Mouse (Mus musculus) heart, adult 2 months (tissue): ENCODE data around the gene Vmn1r130. TPM values are rescaled to one million over a fixed set of nuclear protein-coding genes. Genes with fewer than 3 reads are reported as not detected.
"Not testable (repeated sequence)": the region's sequence is repeated elsewhere in the genome, so short reads cannot be mapped to it uniquely, and the experiment has no call there.

ENCODE experiments used
- DNase-seq, 2 experiments: peaks; one replicate each; pipeline ENCODE4 v3.0.0; 2021
- H3K27ac ChIP-seq: fragments of 200-600 bp; 2 replicates; pipeline ENCODE4 v1.8.1; 2022
- H3K27me3 ChIP-seq: fragments of 200-500 bp; 2 replicates; pipeline ENCODE4 v1.6.1; 2012; ENCODE audit warnings: mild to moderate bottlenecking, low read length, inconsistent platforms, mixed read lengths; ENCODE audit not compliant: control insufficient read depth, insufficient read depth
- H3K36me3 ChIP-seq: fragments of 200-500 bp; 2 replicates; pipeline ENCODE4 v1.6.1; 2012; ENCODE audit warnings: low read length, inconsistent platforms; ENCODE audit not compliant: control insufficient read depth, insufficient read depth
- H3K4me1 ChIP-seq: fragments of 200-500 bp; 2 replicates; pipeline ENCODE4 v1.6.1; 2011; ENCODE audit warnings: low read length; ENCODE audit not compliant: control insufficient read depth, insufficient read depth
- H3K4me3 ChIP-seq: fragments of 200-600 bp; 2 replicates; pipeline ENCODE4 v1.8.1; 2022
- H3K79me2 ChIP-seq: fragments of 200-500 bp; replicated peaks from 2 replicates; pipeline ENCODE4 v1.6.1; 2012; ENCODE audit warnings: mild to moderate bottlenecking, inconsistent platforms, low read length, moderate library complexity, mixed read lengths; ENCODE audit not compliant: control insufficient read depth, insufficient read depth
- H3K9ac ChIP-seq: fragments of 200-500 bp; 2 replicates; pipeline ENCODE4 v1.6.1; 2012; ENCODE audit warnings: low read depth, mild to moderate bottlenecking, control low read depth, inconsistent platforms, low read length, mixed read lengths
- WGBS: fragments of 180-500 bp; shearing (Covaris S2); methylation state at CpG from one replicate; pipeline ENCODE4 v1.1.7; 2018; 5-methylcytosine and 5-hydroxymethylcytosine counted together
- intact Hi-C: fragments of 180-260 bp; cut with DNase I; formaldehyde crosslinking; loops from one replicate; pipeline ENCODE4 v1.15.1; 2025
- long read RNA-seq: library from polyadenylated mRNA; stranded (forward); transcript quantifications from one replicate; pipeline ENCODE4 v2.0.0, GENCODE M21; 2021
- polyA plus RNA-seq: library from polyadenylated mRNA; depleted of rRNA; stranded (reverse); fragments of >200 nt; gene quantifications from 2 replicates; pipeline ENCODE4 v1.2.3, GENCODE M21; 2012; rRNA removed
- total RNA-seq, 2 experiments: library from RNA; stranded (reverse); gene quantifications; 2 replicates each; pipeline ENCODE4 v1.2.3; 2021

Gene Vmn1r130
- total RNA-seq (not detected), polyA plus RNA-seq (not detected in 2 replicates)
- long read RNA-seq, result 0 reads

DNA sequence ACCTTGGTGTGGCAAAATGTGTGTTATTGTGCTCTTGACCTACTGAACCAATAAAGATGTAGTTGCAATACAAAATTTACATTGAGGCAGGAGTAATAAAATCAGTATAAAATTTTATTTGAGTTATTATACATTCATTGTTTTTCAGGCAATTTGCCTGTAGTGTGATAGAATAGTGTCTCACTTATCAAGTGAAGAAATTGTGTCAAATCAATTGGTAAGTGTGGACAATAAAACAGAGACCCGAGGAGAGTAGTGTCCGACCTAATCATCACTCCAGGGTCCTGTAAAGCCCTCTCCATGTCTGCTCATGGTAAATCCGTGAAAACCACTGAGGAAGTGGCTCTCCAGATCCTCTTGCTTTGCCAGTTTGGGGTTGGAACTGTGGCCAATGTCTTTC, at the start of gene Vmn1r130:
TSS of gene Vmn1r130 (plus strand) at position 301 of the 400 bp plus-strand sequence.
- DNase-seq, H3K27me3 ChIP-seq, H3K27ac ChIP-seq, H3K4me1 ChIP-seq, H3K4me3 ChIP-seq, H3K36me3 ChIP-seq, H3K79me2 ChIP-seq, H3K9ac ChIP-seq, intact Hi-C loops: not testable (repeated sequence)
- WGBS, result no CpG with 5 or more reads among the region's 3 CpGs

- H3K36me3 ChIP-seq, H3K79me2 ChIP-seq, H3K9ac ChIP-seq, DNase-seq, H3K27ac ChIP-seq, H3K4me1 ChIP-seq, H3K27me3 ChIP-seq, intact Hi-C loops, H3K4me3 ChIP-seq: not testable (repeated sequence)
- WGBS, result no CpG with 5 or more reads among the region's 2 CpGs
These were observed 34.4 kb downstream of the Vmn1r130 start, which contains the start of gene Vmn1r131 for GRCm38 (mm10) chr7:21545990-21546389. Gene Vmn1r131 (minus strand): TSS chr7:21546090.

Other genes starting within 250 kb of the Vmn1r130 start
- not detected for gene Vmn1r125, start 239.6 kb upstream of the Vmn1r130 start, total RNA-seq
- not detected in 2 replicates for gene Vmn1r125, start 239.6 kb upstream of the Vmn1r130 start, polyA plus RNA-seq
- gene Vmn1r126, start 210.3 kb upstream of the Vmn1r130 start, total RNA-seq, result not detected
- gene Vmn1r126, start 210.3 kb upstream of the Vmn1r130 start, polyA plus RNA-seq, result not detected in 2 replicates
- not detected for gene Vmn1r127, start 191.9 kb upstream of the Vmn1r130 start, total RNA-seq
- gene Vmn1r127, start 191.9 kb upstream of the Vmn1r130 start, polyA plus RNA-seq, result not detected in 2 replicates
- gene Vmn1r128, start 162.4 kb upstream of the Vmn1r130 start, total RNA-seq, result not detected
- gene Vmn1r128, start 162.4 kb upstream of the Vmn1r130 start, polyA plus RNA-seq, result not detected in 2 replicates
- gene Vmn1r129, start 150.5 kb upstream of the Vmn1r130 start, total RNA-seq, result not detected
- not detected in 2 replicates for gene Vmn1r129, start 150.5 kb upstream of the Vmn1r130 start, polyA plus RNA-seq
- gene Gm6882, start 79.0 kb upstream of the Vmn1r130 start, total RNA-seq, result not detected
- gene Gm6882, start 79.0 kb upstream of the Vmn1r130 start, polyA plus RNA-seq, result not detected in 2 replicates
- not detected for gene Vmn1r131, start 34.3 kb downstream of the Vmn1r130 start, total RNA-seq
- not detected in 2 replicates for gene Vmn1r131, start 34.3 kb downstream of the Vmn1r130 start, polyA plus RNA-seq
- not detected for gene Vmn1r132, start 102.3 kb downstream of the Vmn1r130 start, total RNA-seq
- not detected in 2 replicates for gene Vmn1r132, start 102.3 kb downstream of the Vmn1r130 start, polyA plus RNA-seq
- not detected for gene Gm4175, start 249.7 kb downstream of the Vmn1r130 start, total RNA-seq
- not detected in 2 replicates for gene Gm4175, start 249.7 kb downstream of the Vmn1r130 start, polyA plus RNA-seq